8 mouse cellular contexts compared by ENCODE assay signal in genomic region chr17:22225015-22225414, GRCm38 (mm10). TPM values are rescaled to one million over a fixed set of nuclear protein-coding genes. Genes with fewer than 3 reads are reported as not detected.
DNase-seq lines count a peak whose midpoint lies in the region; ATAC-seq and TF ChIP-seq lines count a peak whose summit lies in the region.
"Not testable (repeated sequence)": the region's sequence is repeated elsewhere in the genome, so short reads cannot be mapped to it uniquely, and the experiment has no call there.

No protein-coding gene starts in this region.

- peak; percentile 77 for ATAC-seq in forebrain, embryonic 11.5 days (replicated peaks; ENCODE audit: low FRiP score)
- ATAC-seq in heart, postnatal 0 days (ENCODE audit: insufficient read depth, low read depth): peak; percentile 76
- ATAC-seq in kidney, postnatal 0 days (replicated peaks; ENCODE audit: low FRiP score, low read depth): peak; percentile 75
- peak; percentile 73 for ATAC-seq in liver, postnatal 0 days
- ATAC-seq in midbrain, postnatal 0 days (ENCODE audit: low FRiP score): peak; percentile 79
- peak; percentile 80 for ATAC-seq in stomach, postnatal 0 days (ENCODE audit: low FRiP score, low TSS enrichment)

- DNase-seq in cerebellum, adult 18-20 months: peak; percentile 18 to 22
- peak; percentile 48 for DNase-seq in forebrain, embryonic 11.5 days (ENCODE audit: low spot score)
- DNase-seq in heart, postnatal 0 days (ENCODE audit: low spot score): not testable (repeated sequence)
- peak; percentile 2 for DNase-seq in kidney, postnatal 0 days (ENCODE audit: low spot score)
- DNase-seq in liver, postnatal 0 days: peak; percentile 13
- DNase-seq in midbrain, postnatal 0 days (ENCODE audit: low spot score): peak; percentile 0
- DNase-seq in stomach, postnatal 0 days (ENCODE audit: low spot score): peak; percentile 17

- TF ChIP-seq CTCF in ES-Bruce4 (IDR thresholded peaks at IDR 0.05; ENCODE audit: low read depth, low read length); heart, postnatal 0 days (IDR thresholded peaks at IDR 0.05; ENCODE audit: low read depth); kidney, postnatal 0 days (IDR thresholded peaks at IDR 0.05; ENCODE audit: low read depth); liver, postnatal 0 days (IDR thresholded peaks at IDR 0.05; ENCODE audit: low read depth); midbrain, postnatal 0 days (IDR thresholded peaks at IDR 0.05); stomach, postnatal 0 days (IDR thresholded peaks at IDR 0.05; ENCODE audit: low read depth): not testable (repeated sequence)

- H3K36me3 ChIP-seq in ES-Bruce4 (ENCODE audit: control insufficient read depth, insufficient read depth, low read length, poor library complexity, severe bottlenecking); forebrain, embryonic 11.5 days (ENCODE audit: control insufficient read depth, insufficient read depth, low read length); heart, postnatal 0 days (replicated peaks; ENCODE audit: control insufficient read depth, insufficient read depth, low read length); kidney, postnatal 0 days (ENCODE audit: insufficient read depth, low read length); liver, postnatal 0 days (replicated peaks; ENCODE audit: insufficient read depth, low read length); midbrain, postnatal 0 days (ENCODE audit: insufficient read depth, low read length); stomach, postnatal 0 days (ENCODE audit: control insufficient read depth, insufficient read depth, low read length): not testable (repeated sequence)

- not testable (repeated sequence) for H3K27me3 ChIP-seq in ES-Bruce4 (ENCODE audit: control insufficient read depth, insufficient read depth, low read length, poor library complexity, severe bottlenecking); forebrain, embryonic 11.5 days (ENCODE audit: control insufficient read depth, insufficient read depth, low read length); heart, postnatal 0 days (ENCODE audit: control insufficient read depth, insufficient read depth, low read length); kidney, postnatal 0 days (ENCODE audit: insufficient read depth, low read length); liver, postnatal 0 days (ENCODE audit: insufficient read depth, low read length); midbrain, postnatal 0 days (ENCODE audit: insufficient read depth, low read length); stomach, postnatal 0 days (ENCODE audit: control insufficient read depth, insufficient read depth, low read length)

- not testable (repeated sequence) for TF ChIP-seq EP300 in ES-Bruce4 (IDR thresholded peaks at IDR 0.05; ENCODE audit: insufficient read depth, low read depth, low read length); heart, postnatal 0 days (IDR thresholded peaks at IDR 0.05; ENCODE audit: low read depth); liver, postnatal 0 days (IDR thresholded peaks at IDR 0.05; ENCODE audit: low read depth); stomach, postnatal 0 days (optimal IDR thresholded peaks at IDR 0.05)

- not testable (repeated sequence) for H3K27ac ChIP-seq in ES-Bruce4 (ENCODE audit: insufficient read depth, low read length); forebrain, embryonic 11.5 days (ENCODE audit: low read depth, low read length); liver, postnatal 0 days (ENCODE audit: low read depth); midbrain, postnatal 0 days (ENCODE audit: low read depth, low read length); stomach, postnatal 0 days (replicated peaks)
- peak overlapping the region; percentile 85 for H3K27ac ChIP-seq in heart, postnatal 0 days (ENCODE audit: low read depth)
- 0 out of 2 replicates have a peak overlapping the region, but pooled peaks have one; percentile 82 for H3K27ac ChIP-seq in kidney, postnatal 0 days

- peak overlapping the region; percentile 45 for H3K4me2 ChIP-seq in forebrain, embryonic 11.5 days (ENCODE audit: low read depth, low read length, severe bottlenecking)
- peak overlapping the region; percentile 56 for H3K4me2 ChIP-seq in heart, postnatal 0 days (ENCODE audit: low read depth, low read length)
- peak overlapping the region; percentile 54 for H3K4me2 ChIP-seq in kidney, postnatal 0 days (ENCODE audit: low read length)
- H3K4me2 ChIP-seq in liver, postnatal 0 days (ENCODE audit: low read depth, low read length): peak overlapping the region; percentile 63; the same call in 1 of the 2 replicates
- H3K4me2 ChIP-seq in midbrain, postnatal 0 days (ENCODE audit: low read depth, low read length, poor library complexity, severe bottlenecking): peak overlapping the region; percentile 44; the same call in 1 of the 2 replicates
- H3K4me2 ChIP-seq in stomach, postnatal 0 days (replicated peaks; ENCODE audit: low read depth): peak overlapping the region; percentile 54

- not testable (repeated sequence) for H3K9me3 ChIP-seq in ES-Bruce4 (replicated peaks; ENCODE audit: control insufficient read depth, insufficient read depth, low read length, poor library complexity, severe bottlenecking); forebrain, embryonic 11.5 days (ENCODE audit: control insufficient read depth, low read length); heart, postnatal 0 days (replicated peaks; ENCODE audit: control insufficient read depth, low read length); kidney, postnatal 0 days (replicated peaks; ENCODE audit: low read length); liver, postnatal 0 days (ENCODE audit: low read length); midbrain, postnatal 0 days (ENCODE audit: low read length); stomach, postnatal 0 days (ENCODE audit: control insufficient read depth, low read length)

- H3K9ac ChIP-seq in ES-Bruce4 (ENCODE audit: low read depth, poor library complexity, severe bottlenecking): peak overlapping the region; percentile 83
- peak overlapping the region; percentile 63; the same call in 1 of the 2 replicates for H3K9ac ChIP-seq in forebrain, embryonic 11.5 days (ENCODE audit: low read length)
- peak overlapping the region; percentile 64; the same call in 1 of the 2 replicates for H3K9ac ChIP-seq in heart, postnatal 0 days (replicated peaks; ENCODE audit: low read depth, low read length)
- peak overlapping the region; percentile 71; the same call in 1 of the 2 replicates for H3K9ac ChIP-seq in kidney, postnatal 0 days (ENCODE audit: low read depth, low read length)
- H3K9ac ChIP-seq in liver, postnatal 0 days (replicated peaks): peak overlapping the region; percentile 76; the same call in 1 of the 2 replicates
- H3K9ac ChIP-seq in midbrain, postnatal 0 days (replicated peaks; ENCODE audit: low read length, poor library complexity, severe bottlenecking): peak overlapping the region; percentile 57; the same call in 1 of the 2 replicates
- H3K9ac ChIP-seq in stomach, postnatal 0 days (ENCODE audit: low read length): peak overlapping the region; percentile 68; the same call in 1 of the 2 replicates

- WGBS in forebrain, embryonic 11.5 days: 5% methylated on average over 3 of the region's 3 CpGs
- WGBS in heart, postnatal 0 days: 0% methylated on average over 3 of the region's 3 CpGs
- 1% methylated on average over 3 of the region's 3 CpGs for WGBS in kidney, postnatal 0 days
- WGBS in liver, postnatal 0 days (ENCODE audit: insufficient replicate concordance): 9% methylated on average over 3 of the region's 3 CpGs
- WGBS in midbrain, postnatal 0 days: 2% methylated on average over 3 of the region's 3 CpGs
- 0% methylated on average over 3 of the region's 3 CpGs for WGBS in stomach, postnatal 0 days

- not testable (repeated sequence) for H3K4me1 ChIP-seq in ES-Bruce4 (ENCODE audit: control insufficient read depth, insufficient read depth, low read length); forebrain, embryonic 11.5 days (replicated peaks; ENCODE audit: control insufficient read depth, insufficient read depth, low read length); heart, postnatal 0 days (ENCODE audit: control insufficient read depth, insufficient read depth); kidney, postnatal 0 days (replicated peaks; ENCODE audit: insufficient read depth, low read length); liver, postnatal 0 days (ENCODE audit: insufficient read depth); midbrain, postnatal 0 days (ENCODE audit: insufficient read depth, low read length); stomach, postnatal 0 days (replicated peaks; ENCODE audit: control insufficient read depth, insufficient read depth)

- not testable (repeated sequence) for TF ChIP-seq POLR2A in ES-Bruce4 (IDR thresholded peaks at IDR 0.05; ENCODE audit: insufficient read depth, low read length)

- H3K4me3 ChIP-seq in ES-Bruce4 (ENCODE audit: low read depth, low read length): peak overlapping the region; percentile 76
- peak overlapping the region; percentile 50 for H3K4me3 ChIP-seq in forebrain, embryonic 11.5 days (ENCODE audit: low read depth, low read length)
- H3K4me3 ChIP-seq in heart, postnatal 0 days (ENCODE audit: low read depth, low read length): peak overlapping the region; percentile 78
- H3K4me3 ChIP-seq in kidney, postnatal 0 days (replicated peaks; ENCODE audit: low read depth, low read length): peak overlapping the region; percentile 54
- H3K4me3 ChIP-seq in liver, postnatal 0 days (ENCODE audit: low read depth, low read length): peak overlapping the region; percentile 76
- H3K4me3 ChIP-seq in midbrain, postnatal 0 days (ENCODE audit: low read depth, low read length): peak overlapping the region; percentile 52
- H3K4me3 ChIP-seq in stomach, postnatal 0 days (ENCODE audit: low read depth, low read length): peak overlapping the region; percentile 54

RNA-seq across cellular contexts. Expression of gene Zfp994, which starts 0.4 kb away (rescaled TPM):
- 1.5 and 2.2 TPM in 2 replicates for polyA plus RNA-seq in ES-Bruce4 (2011; ENCODE audit: insufficient read depth, insufficient read length, low read depth, missing spikeins)
- polyA plus RNA-seq in forebrain, embryonic 11.5 days (2014; fragmentation: Nextera tagmentation; extraction: Ambion mirVana): 4.0 and 4.3 TPM in 2 replicates
- total RNA-seq in heart, postnatal 0 days (2014; rRNA removed; ENCODE audit: low replicate concordance): 0.15 and 2.6 TPM in 2 replicates
- 1.8 and 1.9 TPM in 2 replicates for polyA plus RNA-seq in heart, postnatal 0 days (2015; fragmentation: Nextera tagmentation; extraction: Ambion mirVana)
- 3.7 TPM in 2 replicates for polyA plus RNA-seq in kidney, postnatal 0 days (2015; fragmentation: Nextera tagmentation; extraction: Ambion mirVana)
- polyA plus RNA-seq in liver, postnatal 0 days (2015; fragmentation: Nextera tagmentation; extraction: Ambion mirVana): 0.77 and 0.87 TPM in 2 replicates
- 2.2 and 4.9 TPM in 2 replicates for total RNA-seq in midbrain, postnatal 0 days (2014; rRNA removed)
- polyA plus RNA-seq in midbrain, postnatal 0 days (2015; fragmentation: Nextera tagmentation; extraction: Ambion mirVana): 1.7 and 1.8 TPM in 2 replicates
- 2.3 and 2.4 TPM in 2 replicates for polyA plus RNA-seq in stomach, postnatal 0 days (2015; fragmentation: Nextera tagmentation; extraction: Ambion mirVana)

RNA-seq across cellular contexts. Expression of gene Zfp947, which starts 59.0 kb away (rescaled TPM):
- 0.99 and 1.5 TPM in 2 replicates for polyA plus RNA-seq in ES-Bruce4 (2011; ENCODE audit: insufficient read depth, insufficient read length, low read depth, missing spikeins)
- polyA plus RNA-seq in forebrain, embryonic 11.5 days (2014; fragmentation: Nextera tagmentation; extraction: Ambion mirVana): 2.3 and 2.5 TPM in 2 replicates
- 0.62 and 2.6 TPM in 2 replicates for total RNA-seq in heart, postnatal 0 days (2014; rRNA removed; ENCODE audit: low replicate concordance)
- polyA plus RNA-seq in heart, postnatal 0 days (2015; fragmentation: Nextera tagmentation; extraction: Ambion mirVana): 2.4 and 2.5 TPM in 2 replicates
- 3.4 and 3.5 TPM in 2 replicates for polyA plus RNA-seq in kidney, postnatal 0 days (2015; fragmentation: Nextera tagmentation; extraction: Ambion mirVana)
- polyA plus RNA-seq in liver, postnatal 0 days (2015; fragmentation: Nextera tagmentation; extraction: Ambion mirVana): 0.36 and 0.48 TPM in 2 replicates
- 0.82 and 1.9 TPM in 2 replicates for total RNA-seq in midbrain, postnatal 0 days (2014; rRNA removed)
- 1.6 TPM in 2 replicates for polyA plus RNA-seq in midbrain, postnatal 0 days (2015; fragmentation: Nextera tagmentation; extraction: Ambion mirVana)
- polyA plus RNA-seq in stomach, postnatal 0 days (2015; fragmentation: Nextera tagmentation; extraction: Ambion mirVana): 1.6 and 1.8 TPM in 2 replicates
